Mouse (Mus musculus) kidney, adult 9 months (tissue): Measurements from ENCODE around the gene Nrtn.
A peak's percentile ranks its signal among the peaks of the same experiment; 100 is the strongest.

ENCODE experiments used
- DNase-seq: peaks from one replicate; pipeline ENCODE4 v3.0.0; 2022

Nrtn gene

DNA sequence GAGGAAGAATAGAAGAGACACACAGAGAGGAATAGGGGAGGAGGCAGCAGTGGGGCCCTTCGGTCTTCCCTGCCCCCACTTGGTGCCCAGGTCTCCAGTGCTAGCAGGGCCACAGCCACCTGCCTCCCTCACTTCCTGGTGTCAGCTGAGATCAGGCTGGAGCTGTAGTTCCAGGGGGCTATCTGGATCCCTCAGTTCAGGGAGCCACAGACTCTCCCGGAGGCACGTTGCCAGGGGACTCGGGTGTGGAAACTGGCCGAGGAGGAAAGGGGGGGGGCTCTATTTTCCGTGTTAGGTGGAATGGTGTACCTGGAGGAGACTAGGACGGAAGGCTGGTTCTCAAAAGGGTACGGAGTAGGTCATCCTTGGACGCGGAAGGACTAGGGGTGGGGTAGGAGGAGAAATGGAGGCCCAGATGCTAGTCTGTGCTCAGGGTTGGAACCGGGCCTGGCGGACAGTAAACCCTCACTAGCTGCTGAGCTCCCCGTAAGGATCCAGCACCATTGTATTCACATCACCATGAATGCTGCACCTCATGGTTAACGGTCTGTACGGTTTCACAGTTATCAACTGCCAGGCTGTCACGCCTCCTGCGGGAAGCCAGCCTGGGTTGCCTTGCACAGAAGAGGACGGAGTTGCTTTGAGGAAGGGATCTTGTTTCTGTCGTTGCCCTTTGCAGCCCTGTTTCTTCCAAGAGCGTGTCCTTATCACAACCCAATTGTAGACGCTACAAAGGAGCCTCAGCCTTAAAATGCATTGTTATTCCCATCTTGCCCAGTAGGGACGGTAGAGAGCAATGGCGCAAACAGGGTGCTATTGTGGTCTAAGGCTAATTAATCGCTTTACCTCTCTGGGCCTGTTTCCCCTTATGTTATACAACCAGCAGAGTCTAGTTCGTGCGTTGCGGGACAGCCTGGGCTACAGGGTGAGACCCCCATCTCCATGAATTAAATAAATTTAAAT is 5.7 kb upstream of the Nrtn start:
- peak; percentile 83 for DNase-seq

DNA sequence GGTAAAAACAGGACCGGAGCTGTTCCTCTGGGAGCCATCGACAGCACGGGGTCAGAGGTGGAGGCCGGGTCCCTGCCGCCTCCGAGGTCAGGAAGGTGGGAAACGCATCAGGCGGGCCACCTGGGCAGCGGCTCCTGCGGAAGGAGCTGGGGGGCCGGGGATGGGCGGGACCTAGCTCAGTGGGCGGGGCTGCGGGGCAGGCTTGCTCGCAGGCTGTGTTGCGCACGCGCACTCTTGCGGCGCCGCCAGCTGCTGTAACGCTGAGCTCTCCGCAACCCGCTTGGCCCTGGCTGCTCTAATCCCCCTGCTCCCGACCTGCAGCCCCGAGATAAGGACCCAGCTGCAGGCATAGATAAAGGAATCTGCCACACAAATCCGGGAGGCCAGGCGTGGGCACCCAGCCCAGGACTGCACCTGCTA is 4.7 kb upstream of the Nrtn start:
- peak; percentile 86 for DNase-seq

- no peak for DNase-seq
These were observed 3.7 kb upstream of the Nrtn start for GRCm38 (mm10) chr17:56761077-56761476.

DNA sequence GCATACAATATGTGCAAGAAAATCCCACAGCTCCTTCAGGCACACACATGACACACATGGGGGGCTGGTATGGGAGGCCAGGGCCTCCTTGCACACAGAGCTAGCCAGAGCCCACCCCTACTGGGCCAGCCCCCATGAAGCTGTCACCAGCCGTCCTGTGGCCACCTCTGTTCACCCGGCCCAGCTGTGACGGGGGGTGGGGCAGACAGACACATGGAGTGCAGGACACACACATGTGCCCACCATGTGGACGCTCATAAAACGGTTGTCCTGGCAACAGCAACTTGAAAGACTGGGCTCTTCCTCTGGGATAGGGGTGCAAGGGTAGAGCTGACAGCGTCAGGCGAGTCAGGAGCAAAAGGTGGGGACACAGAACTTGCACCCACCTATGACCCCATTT is 1.9 kb upstream of the Nrtn start:
- DNase-seq = no peak

DNA sequence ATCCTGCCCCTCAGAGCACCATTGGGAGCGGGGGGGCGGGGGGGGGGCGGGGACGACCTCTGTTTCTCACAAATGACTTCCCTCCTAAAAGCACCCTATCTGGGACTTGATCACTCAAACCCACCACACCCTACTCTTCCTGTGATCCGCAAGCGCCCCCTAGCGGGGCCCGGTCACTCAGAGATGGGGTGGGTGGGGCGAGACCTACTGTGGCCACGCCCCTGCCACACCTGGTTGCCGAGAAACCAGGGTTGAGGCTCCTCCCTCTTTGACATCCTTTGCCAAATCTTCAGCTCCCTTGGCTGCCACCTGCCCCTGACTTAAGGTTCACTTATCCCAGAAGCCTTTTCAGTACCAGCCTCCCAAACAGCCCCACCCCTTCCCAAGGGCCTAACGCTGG is 802 bp upstream of the Nrtn start:
- peak; percentile 95 for DNase-seq

- DNase-seq = peak; percentile 51
These were observed 479 bp downstream of the Nrtn start for GRCm38 (mm10) chr17:56756703-56757399.

DNA sequence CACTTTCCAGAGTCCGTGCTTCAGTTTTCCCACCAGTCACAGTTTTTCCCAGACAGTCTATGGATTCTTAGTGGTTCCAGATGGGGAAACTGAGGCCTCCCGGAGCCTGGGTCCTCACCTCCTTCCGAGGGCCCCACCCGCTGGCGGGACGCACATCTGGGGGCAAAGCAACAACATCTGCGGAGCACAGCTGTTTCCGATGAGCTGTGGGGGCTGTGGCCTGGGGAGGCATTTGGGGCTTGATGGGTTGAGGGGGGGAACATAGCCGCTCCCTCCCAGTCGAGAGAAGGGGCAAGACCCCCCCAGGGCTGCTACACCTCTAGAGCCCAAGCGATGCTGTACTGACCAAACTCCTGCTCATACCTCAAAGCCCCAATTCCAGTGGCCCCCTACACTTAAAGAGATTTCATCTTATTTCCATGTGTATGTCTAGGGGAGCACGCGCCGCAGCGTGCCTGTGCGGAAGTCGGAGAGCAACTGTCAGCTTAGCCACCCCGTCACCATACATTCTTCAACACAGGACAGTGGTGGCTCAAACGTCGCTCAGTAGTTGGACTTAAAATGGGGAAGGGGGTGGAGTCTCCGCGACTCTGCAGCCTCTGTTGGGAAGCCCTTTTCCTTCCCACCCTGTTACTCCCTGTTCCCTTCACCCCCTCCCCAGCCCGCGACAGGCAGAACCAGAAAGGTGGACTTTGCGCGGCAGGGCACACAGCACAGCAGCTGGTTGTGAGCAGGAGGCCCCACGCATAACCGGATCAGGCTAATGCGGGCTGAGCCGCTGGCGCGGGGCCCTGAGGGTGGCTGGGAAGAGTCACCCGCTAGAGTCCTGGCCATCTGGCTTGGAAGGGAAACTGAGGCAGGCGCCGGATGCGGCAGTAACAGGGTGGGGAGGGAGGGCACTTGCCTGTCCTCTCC is 2.8 kb downstream of the Nrtn start:
- no peak for DNase-seq

- no peak for DNase-seq
These were observed 3.9 kb downstream of the Nrtn start for GRCm38 (mm10) chr17:56753452-56753851.

DNA sequence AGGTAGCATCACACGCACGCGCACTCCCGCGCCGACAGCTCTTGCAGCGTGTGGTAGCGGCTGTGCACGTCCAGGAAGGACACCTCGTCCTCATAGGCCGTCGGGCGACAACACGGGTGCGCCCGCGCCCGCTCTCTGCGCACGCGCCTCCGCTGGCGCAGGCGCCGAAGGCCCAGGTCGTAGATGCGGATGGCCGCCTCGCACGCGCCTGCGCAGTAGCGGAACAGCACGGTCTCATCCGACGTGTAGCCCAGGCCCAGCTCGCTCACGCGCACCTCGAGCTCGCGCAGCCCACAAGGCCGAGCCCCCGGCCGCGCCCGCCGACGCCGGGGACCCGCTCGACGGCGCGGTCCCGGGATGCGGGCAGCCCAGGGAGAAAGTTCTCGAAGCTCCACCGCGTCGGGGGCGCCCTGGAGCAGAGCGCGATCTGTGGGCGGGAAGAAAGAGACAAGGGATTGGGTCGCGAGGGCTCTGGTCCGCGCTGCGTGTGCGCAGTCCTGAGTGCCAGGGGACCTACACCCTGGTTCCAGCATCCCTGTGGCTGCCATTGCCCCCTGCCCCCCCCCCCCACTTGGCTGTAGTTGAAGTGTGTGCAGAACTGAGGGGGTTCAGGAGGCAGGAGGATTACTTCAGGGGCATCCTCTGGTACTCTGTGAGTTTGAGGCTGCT is 5.8 kb downstream of the Nrtn start:
- no peak for DNase-seq

- DNase-seq = no peak
These were observed 13.2 kb downstream of the Nrtn start for GRCm38 (mm10) chr17:56744173-56744572.

- no peak for DNase-seq
These were observed 16.6 kb downstream of the Nrtn start for GRCm38 (mm10) chr17:56740788-56741160.

DNA sequence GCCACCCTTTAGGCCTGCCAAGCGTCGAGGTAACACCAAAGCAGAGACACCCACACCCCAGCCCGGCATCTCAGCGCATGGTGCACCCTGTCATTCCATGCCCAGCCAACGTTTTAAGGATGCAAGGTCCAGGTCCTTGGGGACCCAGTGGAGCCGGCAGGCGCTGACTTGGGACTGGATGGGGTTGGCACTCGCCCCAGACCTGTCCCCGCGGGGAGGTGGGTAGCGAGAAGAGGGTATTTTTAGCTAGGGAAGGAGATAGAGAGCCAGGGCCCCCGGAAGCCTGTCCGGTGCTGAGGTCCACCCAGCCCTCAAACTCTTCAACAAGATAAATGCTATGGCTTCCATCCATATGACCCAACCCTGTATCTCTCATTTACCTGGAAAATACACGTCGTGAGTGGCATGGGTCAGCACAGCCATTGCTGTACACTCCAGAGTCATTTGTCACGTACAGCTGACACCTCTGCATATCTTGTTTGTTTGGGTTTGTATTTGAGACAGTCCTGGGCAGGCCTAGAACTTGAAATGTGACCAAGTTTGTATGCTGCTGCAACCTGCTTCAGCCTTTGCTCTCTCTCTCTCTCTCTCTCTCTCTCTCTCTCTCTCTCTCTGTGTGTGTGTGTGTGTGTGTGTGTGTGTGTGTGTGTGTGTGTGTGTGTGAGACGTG is 17.1 kb downstream of the Nrtn start:
- DNase-seq = no peak

- no peak for DNase-seq
These were observed 19.1 kb downstream of the Nrtn start for GRCm38 (mm10) chr17:56738221-56738620.

GRCm38 (mm10) chr17:56736534-56736933 is 20.8 kb downstream of the Nrtn start:
- no peak for DNase-seq

DNA sequence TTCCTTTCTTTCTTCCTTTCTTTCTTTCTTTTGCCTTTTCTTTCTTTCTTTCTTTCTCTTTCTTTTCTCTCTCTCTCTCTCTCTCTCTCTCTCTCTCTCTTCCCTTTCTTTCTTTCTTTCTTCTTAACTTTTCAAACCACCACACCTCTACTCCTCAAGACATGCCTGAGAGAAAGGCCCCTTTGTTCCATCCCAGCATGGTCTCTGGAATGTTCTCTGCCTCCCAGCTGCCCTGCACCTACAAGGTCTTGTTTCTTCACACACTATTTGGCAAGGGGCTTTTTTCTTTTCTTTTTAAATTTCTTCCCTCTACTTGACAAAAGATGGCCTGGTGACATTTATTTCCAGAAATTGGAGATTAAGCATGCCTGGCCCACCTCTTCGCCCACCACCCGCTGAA is 27.7 kb downstream of the Nrtn start:
- no peak for DNase-seq

DNA sequence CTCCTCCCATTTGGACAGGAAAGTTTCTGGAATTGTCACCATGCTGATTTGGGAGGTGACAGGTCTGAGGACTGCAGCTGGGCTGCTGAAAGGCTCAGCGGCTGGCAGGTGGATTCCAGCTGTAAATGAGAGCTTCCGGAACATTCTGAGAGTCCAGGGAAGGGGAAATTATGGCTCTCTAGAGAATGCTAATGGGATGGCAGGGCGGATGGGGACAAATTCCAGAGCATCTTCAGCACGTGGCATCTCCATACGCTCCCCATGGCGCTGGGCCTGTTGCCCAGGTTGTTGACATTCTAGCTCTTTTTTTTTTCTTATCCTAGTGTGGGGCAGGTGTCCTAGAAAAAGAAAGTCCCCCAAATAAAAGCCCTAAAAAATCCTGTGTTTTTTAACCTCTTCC is 28.2 kb downstream of the Nrtn start:
- peak; percentile 53 for DNase-seq

- no peak for DNase-seq
These were observed 29.2 kb downstream of the Nrtn start for GRCm38 (mm10) chr17:56728117-56728516.

DNA sequence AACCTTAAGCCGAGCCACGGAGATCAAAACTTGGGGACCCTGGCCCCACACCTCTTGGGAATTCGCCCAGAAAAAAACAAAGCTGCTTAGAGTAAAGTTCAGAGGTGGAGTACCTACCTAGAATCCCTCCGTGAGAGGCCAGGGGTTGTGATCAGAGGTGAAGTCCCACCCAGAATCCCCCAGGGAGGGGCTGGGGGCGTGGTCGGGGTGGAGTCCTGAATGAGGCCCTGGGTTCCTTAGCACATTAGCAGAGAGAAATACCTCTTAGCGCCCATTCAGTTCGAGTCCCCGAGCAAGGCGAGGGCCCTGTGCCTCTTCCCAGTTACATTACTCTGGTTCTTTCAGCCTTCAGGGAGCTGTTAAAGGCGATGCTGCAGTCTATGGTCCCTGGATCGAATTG is 29.7 kb downstream of the Nrtn start:
- no peak for DNase-seq

DNA sequence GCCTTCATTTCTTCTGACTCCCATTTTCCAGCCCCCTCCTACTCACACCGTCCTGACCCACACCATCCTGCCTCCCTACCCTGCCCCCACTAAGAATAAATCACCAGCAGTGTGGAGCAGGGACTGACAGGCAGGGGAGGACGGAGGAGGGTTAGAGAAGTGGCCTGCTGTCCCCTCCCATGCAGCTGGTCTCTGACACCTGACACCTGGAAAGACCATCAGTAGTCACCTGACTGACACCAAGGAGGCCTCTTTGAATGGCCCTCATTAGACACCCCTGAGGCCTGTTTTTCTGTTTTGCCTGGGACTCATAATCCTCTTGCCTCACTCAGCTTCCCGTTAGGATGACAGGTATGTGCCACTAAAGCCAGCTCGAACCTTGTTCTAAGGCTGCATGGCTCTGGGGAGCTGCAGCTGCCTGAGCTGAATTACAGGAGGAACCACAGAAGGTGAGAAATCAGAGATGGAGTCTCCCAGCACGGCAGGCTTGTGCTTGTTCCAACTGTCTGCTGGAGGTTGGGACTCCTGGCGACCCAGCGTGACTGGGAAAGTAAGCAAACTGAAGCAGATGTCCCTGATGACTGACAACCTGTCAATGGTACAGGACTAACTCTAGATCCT is 30.2 kb downstream of the Nrtn start:
- no peak for DNase-seq

GRCm38 (mm10) chr17:56723419-56724161 is 33.7 kb downstream of the Nrtn start:
- no peak for DNase-seq

- DNase-seq = peak; percentile 60
These were observed 34.9 kb downstream of the Nrtn start for GRCm38 (mm10) chr17:56722441-56722840.
